Mouse (Mus musculus): Measurements from ENCODE around the gene Pik3r5.

Pik3r5 gene

DNA sequence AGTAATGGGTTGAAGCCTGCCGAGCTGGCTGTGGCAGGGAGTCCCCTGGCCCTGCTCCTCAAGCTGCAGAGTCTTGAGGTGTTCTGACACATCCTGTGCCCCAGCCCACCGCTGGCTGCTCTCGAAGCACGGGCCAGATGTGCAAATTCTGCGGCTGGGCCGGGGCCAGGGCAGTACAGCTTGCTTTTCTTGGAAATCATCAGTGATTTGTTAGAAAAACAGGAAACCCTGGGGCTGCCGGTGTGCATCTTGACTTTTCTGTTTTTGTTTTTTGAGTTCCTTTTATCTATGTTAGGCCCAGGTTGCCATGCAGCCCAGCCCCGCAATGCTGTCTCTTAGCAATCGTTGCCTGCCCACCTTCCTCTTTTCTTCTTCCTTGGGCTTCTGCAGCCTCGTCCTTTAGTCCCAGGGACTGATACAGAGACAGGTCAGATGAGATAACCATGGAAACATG is 19.4 kb downstream of the Pik3r5 start:
- no peak for DNase-seq (ENCODE audit: low spot score)

GRCm38 (mm10) chr11:68451747-68452405 is 20.0 kb downstream of the Pik3r5 start:
- no peak for DNase-seq (ENCODE audit: low spot score)

DNA sequence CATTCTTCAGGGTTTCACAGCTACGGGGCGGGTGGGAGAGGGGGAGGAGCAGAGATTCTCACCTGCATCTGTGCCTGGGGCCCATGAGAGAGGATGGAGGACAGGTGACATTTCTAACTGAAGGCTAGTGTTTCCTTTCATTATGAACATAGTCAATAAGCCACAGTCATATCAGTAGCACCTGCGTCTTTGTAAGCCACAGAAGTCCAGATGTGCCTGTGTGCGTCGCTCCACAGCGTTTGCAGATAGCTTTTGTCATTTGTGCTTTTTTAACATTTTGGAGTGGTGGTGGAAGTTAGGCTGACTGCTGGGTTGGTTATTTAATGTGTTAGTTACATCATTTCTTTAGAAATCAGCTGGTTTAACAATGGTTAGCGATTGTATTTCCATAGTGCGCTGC is 20.8 kb downstream of the Pik3r5 start:
- no peak for DNase-seq (ENCODE audit: low spot score)

GRCm38 (mm10) chr11:68453301-68453700 is 21.4 kb downstream of the Pik3r5 start:
- DNase-seq (ENCODE audit: low spot score), result no peak

- no peak for DNase-seq (ENCODE audit: low spot score)
Measured at GRCm38 (mm10) chr11:68458086-68458485, 26.2 kb downstream of the Pik3r5 start.

DNA sequence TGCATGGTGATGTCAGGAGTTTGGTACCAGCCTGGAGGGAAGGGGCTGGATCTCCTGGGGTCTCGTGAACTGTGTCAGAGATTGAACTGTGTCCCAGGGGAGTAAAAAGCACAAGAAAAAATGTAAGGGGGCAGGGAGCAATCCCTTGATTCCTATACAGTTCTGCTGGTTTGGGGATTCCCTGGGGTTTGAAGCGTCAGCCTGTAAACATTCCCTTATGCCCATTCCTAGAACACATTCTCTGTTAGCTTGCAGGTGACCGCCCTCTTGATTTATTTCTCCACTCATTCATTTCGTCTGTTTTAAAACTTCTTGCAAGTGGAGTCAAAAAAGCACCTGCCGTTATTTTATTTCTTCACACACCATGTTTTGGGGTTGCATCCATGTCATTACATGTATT is 27.1 kb downstream of the Pik3r5 start:
- no peak for DNase-seq (ENCODE audit: low spot score)

DNA sequence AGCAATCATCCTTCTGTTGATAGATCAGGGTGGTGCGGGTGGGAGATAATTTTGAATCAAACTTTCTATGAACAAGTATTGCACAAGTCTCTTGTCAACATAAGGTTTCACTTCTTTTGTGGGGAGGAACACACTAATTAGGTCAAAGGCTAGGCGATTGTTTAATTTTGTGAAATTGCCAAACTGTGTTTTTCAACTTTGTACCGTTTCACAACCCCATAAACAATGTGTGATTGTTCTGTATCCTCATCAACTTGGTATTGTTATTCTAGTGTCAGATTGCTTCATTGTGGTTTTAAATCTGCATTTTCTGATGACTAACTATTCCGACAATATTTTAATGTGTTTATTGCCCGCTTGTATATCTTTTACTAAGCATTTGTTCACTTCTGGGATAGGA is 27.6 kb downstream of the Pik3r5 start:
- no peak for DNase-seq (ENCODE audit: low spot score)

DNA sequence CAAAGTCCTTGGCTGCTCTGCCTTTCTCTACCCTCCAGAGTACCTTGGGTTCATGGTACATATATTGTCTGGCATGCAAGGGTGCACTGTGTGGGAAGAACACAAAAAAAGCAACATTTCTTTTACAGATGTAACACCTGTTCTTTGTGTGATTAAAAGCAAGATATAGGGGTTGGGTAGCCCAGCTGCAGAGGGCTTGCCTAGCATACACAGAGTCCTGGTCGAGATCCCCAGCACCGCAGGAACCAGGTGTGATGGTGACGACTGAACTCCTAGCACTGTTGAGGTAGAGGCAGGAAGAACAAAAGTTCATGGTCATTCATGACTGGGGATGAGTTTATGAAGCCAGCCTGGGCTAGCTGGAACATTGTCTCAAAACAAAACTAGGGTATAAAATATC is 30.8 kb downstream of the Pik3r5 start:
- DNase-seq (ENCODE audit: low spot score), result no peak

DNA sequence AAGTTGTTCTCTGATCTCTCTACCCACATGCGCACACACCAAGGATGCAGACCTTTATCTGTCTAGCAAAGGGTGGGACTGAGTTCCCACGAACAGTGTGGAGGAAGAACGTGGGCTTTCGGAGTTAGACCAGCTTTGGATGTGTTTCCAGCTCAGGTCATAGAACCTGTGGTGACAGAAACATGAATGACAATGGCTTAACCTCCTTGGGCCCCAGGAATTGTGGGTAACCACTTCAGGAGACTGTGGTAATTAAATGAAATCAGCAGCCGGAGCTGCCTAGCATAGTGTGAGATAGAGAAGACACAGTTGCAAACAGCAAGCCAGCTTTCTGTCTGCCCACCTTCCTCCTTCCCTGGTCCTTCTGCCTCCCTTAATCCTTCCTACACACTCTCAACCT is 32.3 kb downstream of the Pik3r5 start:
- DNase-seq (ENCODE audit: low spot score), result no peak

DNA sequence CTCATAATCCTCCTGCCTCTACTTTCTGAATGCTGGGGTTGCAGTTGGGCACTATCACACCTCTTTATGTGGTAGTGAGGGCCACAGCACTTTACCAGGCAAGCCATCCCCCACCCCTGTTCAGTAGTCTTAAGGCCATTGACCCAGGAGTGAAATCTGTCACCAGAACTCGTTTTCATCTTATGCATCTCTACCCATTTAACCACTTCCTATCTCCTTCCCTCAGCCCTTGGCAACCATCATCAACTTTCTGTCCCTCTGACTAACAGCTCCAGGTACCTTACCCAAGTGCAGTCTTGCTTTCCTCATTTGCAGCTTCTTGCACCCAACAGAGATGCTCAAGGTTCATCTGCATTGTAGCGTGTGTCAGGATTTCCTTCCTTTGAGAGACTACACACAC is 33.2 kb downstream of the Pik3r5 start:
- DNase-seq (ENCODE audit: low spot score), result no peak

DNA sequence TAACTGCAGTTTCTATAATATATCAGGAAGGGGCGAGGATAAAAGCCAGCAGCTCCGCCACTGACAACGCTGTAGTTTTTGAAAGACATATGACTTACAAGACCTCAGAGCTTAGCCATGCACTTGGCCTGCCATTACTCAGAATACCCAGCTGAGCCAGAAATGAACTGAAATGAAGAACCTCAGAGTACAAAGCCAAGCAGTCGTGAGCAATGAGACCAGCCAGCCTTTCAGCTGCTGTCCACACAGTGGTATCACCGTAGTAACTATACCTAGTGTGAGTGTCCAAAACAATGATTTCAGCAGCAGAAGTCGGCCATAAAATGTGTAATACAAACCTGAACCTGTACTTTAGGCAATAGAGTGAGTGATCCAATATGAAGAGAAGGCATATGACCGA is 35.5 kb downstream of the Pik3r5 start:
- DNase-seq (ENCODE audit: low spot score), result no peak

GRCm38 (mm10) chr11:68467962-68468612 is 36.2 kb downstream of the Pik3r5 start:
- no peak for DNase-seq (ENCODE audit: low spot score)

- DNase-seq (ENCODE audit: low spot score), result no peak
Measured at GRCm38 (mm10) chr11:68468886-68469285, 37.0 kb downstream of the Pik3r5 start.

DNA sequence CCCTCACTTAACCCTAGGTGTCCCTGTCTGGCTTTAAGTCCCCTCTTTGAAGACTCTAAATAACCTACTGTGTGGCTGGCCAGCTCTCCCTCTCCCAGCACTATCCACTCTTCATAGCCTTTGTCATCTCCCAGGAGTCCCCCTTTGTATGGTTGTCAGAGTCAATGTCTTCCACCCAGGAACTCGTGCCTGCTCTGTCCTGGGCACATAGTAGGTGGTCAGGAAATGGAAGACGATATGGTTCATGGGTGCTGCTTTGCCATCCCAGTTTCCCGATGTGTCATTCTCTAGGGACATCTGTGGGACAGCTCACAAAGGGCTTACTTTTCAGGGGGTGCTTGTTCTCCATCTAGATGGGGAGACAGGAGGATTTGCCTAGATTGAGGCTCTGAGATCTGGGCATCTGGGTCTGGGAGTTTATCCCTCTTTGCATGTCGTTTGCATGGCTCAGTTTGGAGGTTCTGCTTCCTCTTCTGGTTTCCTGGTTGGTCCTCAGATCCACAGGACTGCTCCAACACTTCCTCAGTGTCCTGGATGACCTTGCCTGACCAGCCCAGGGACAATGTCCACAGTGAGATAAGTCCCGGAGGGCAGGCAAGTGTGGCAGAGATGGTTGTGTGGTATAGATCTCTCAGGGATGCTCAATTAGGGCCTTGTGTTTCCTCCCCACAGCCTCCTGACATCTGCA is 40.4 kb downstream of the Pik3r5 start:
- DNase-seq (ENCODE audit: low spot score), result no peak

DNA sequence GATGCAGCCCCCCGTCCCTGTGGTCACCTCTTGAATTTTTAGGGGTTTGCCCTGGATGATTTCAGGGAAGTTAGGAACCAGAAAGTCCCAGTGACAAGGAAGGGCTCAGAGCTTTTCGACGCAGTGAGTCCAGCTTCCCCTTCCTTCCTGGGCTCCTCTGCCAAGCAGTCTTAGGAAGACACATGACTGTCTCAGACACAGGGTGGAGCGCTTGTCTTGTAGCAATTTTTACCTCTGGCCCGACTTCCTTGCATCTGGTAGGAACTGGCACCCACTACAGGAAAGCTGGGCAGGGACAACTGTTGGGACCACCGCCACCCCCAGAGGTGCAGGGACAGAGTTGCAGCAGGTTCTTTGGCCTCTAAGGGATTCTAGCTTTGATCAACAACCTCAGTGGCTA is 42.7 kb downstream of the Pik3r5 start:
- DNase-seq (ENCODE audit: low spot score), result peak; percentile 42

DNA sequence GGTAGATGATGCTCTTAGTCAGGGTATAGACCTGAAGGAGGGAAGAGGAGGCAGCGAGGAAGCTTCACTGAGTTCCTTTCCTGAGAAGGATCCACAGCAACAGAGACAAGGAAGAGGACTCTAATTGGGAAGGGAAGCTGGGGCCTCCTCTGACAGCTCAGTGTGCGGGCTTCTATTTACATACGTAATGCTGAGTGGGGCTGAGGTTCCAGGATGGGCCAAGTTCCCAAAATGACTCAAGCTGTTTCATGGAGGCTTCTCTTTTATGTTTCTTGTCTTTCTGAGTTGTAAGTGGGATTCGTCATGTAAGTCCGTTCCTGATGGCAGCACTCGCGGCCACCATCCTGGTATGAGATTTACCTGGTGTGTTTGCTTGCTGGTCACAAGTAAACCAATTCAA is 43.8 kb downstream of the Pik3r5 start:
- DNase-seq (ENCODE audit: low spot score), result no peak

DNA sequence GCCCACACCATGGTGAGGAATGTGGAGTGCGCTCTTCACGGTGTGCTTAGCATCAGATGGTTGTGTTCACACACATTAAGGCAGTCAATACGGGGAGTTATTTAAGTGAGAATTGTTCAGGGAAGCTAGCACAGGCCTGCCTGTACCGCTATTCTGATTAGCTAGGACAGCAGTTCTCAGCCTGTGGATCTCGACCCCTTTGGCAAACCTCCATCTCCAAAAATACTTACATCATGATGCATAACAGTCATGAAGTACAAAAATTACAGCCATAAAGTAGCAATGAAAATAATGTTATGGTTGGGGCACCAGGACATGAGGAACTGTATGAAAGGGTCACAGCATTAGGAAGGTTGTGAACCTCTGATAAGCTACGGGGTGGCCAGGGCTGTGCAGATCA is 45.7 kb downstream of the Pik3r5 start:
- no peak for DNase-seq (ENCODE audit: low spot score)

DNA sequence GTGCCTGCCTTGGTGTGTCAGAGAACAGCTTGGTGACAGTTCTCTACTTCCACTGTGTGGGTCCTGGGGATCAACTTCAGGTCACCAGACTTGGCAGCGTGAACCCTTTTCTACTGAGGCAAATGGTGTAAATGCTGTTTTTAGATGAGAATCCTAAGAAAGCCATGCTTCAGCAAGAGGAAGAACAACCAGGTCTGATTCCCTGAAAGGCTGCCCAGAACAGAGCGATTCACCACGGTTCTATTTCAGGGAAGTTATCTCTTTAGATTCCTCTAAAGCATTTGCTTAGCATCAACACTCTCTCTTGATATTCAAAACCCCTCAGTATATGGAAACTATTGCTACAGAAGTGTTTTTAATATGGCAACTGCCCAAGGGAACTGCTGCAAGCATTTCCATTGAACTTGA is 46.7 kb downstream of the Pik3r5 start:
- no peak for DNase-seq (ENCODE audit: low spot score)

- no peak for DNase-seq (ENCODE audit: low spot score)
Measured at GRCm38 (mm10) chr11:68480660-68481059, 48.7 kb downstream of the Pik3r5 start.

GRCm38 (mm10) chr11:68482001-68482400 is 50.1 kb downstream of the Pik3r5 start:
- DNase-seq (ENCODE audit: low spot score), result no peak

GRCm38 (mm10) chr11:68483213-68483612 is 51.3 kb downstream of the Pik3r5 start:
- DNase-seq (ENCODE audit: low spot score), result no peak

GRCm38 (mm10) chr11:68484431-68484830 is 52.5 kb downstream of the Pik3r5 start:
- DNase-seq (ENCODE audit: low spot score), result no peak

DNA sequence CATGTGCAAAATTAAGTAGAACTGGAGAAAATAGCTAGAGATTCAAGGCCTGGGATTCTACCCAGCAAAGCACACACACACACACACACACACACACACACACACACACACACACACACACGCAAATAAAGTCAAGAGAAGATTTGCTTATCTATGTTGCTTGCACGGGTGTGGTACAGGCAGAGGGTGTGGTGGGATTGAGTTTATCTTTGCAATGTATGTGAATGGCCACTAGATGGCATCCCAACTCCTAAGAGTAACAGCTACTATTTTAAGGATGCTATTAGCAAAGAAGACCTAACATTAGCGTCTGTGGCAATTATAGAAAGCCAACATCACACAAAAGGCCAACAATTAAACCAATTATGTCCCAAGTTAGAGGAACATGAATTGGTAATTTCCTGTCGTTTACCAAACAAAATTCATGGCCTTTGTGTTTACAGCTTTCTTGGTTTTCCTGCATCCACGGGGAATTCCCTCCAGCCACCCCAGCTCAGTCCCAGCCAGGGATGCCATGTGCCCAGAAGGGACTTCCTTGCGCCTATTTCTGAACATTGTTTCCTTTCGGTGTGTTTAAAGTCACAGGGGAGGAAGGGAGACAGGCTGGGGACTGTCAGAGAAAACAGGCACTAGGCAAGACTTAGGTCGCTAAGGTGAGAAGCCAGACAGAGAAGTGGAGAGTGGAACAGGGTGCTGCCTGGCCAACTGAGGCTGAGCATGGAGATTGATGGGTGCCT is 53.5 kb downstream of the Pik3r5 start:
- peak; percentile 51 for DNase-seq (ENCODE audit: low spot score)

All from layer of hippocampus, adult 11-12 months (tissue).